Mouse (Mus musculus) fibroblast of lung, adult 2 months (primary cell): Measurements from ENCODE around the gene Atg13.
A peak's percentile ranks its signal among the peaks of the same experiment; 100 is the strongest.

Source experiments
- DNase-seq: peaks from one replicate; pipeline ENCODE4 v3.0.0-alpha.2; 2011; ENCODE audit warnings: low read depth

The Atg13 gene

GRCm38 (mm10) chr2:91649152-91649551 lies 61.2 kb downstream of the Atg13 start:
- DNase-seq, result no peak

- DNase-seq, result peak; percentile 26
These were observed 63.6 kb downstream of the Atg13 start for GRCm38 (mm10) chr2:91646733-91647132.

- no peak for DNase-seq
These were observed 64.6 kb downstream of the Atg13 start for GRCm38 (mm10) chr2:91645811-91646210.

GRCm38 (mm10) chr2:91645354-91645753 lies 65.0 kb downstream of the Atg13 start:
- no peak for DNase-seq

- no peak for DNase-seq
These were observed 66.4 kb downstream of the Atg13 start for GRCm38 (mm10) chr2:91644021-91644420.

- no peak for DNase-seq
These were observed 67.5 kb downstream of the Atg13 start for GRCm38 (mm10) chr2:91642825-91643415.

GRCm38 (mm10) chr2:91638931-91639330 lies 71.4 kb downstream of the Atg13 start:
- DNase-seq, result no peak

GRCm38 (mm10) chr2:91636727-91637338 lies 73.5 kb downstream of the Atg13 start:
- DNase-seq, result no peak

- DNase-seq, result no peak
These were observed 74.1 kb downstream of the Atg13 start, which contains the start of gene F2 for GRCm38 (mm10) chr2:91636229-91636628. F2 (minus strand) TSS chr2:91636414.

GRCm38 (mm10) chr2:91635486-91635885 lies 74.9 kb downstream of the Atg13 start:
- no peak for DNase-seq

GRCm38 (mm10) chr2:91634841-91635240 lies 75.5 kb downstream of the Atg13 start:
- DNase-seq, result no peak

GRCm38 (mm10) chr2:91633334-91633977 lies 76.9 kb downstream of the Atg13 start:
- DNase-seq, result no peak

- DNase-seq, result no peak
These were observed 78.1 kb downstream of the Atg13 start for GRCm38 (mm10) chr2:91632316-91632715.

GRCm38 (mm10) chr2:91631826-91632225 lies 78.5 kb downstream of the Atg13 start:
- DNase-seq, result no peak

GRCm38 (mm10) chr2:91630384-91630783 lies 80.0 kb downstream of the Atg13 start:
- no peak for DNase-seq

GRCm38 (mm10) chr2:91629682-91630081 lies 80.7 kb downstream of the Atg13 start:
- DNase-seq, result no peak

GRCm38 (mm10) chr2:91628171-91628570 lies 82.2 kb downstream of the Atg13 start:
- DNase-seq, result no peak

GRCm38 (mm10) chr2:91627486-91627885 lies 82.9 kb downstream of the Atg13 start:
- DNase-seq, result no peak
